Mouse (Mus musculus) layer of hippocampus, postnatal 25 days (tissue): ENCODE measurements around the gene Atrn. TPM values are rescaled to one million over a fixed set of nuclear protein-coding genes. Genes with fewer than 3 reads are reported as not detected.

Experiments
- DNase-seq, 2 experiments: peaks; one replicate each; pipeline ENCODE4 v3.0.0; 2022; ENCODE audit warnings: mixed read lengths in 2 of 2, low spot score in 1 of 2; ENCODE audit errors: extremely low spot score in 1 of 2
- total RNA-seq, 2 experiments: library from RNA; stranded (reverse); gene quantifications; 2 replicates each; pipeline ENCODE4 v1.2.3; 2021

The Atrn gene
- 100 to 1,000 TPM; 114 to 121 TPM for total RNA-seq

GRCm38 (mm10) chr2:130905751-130906583 is at the start of gene Atrn, which contains the start of gene 4930402H24Rik:
Gene Atrn, plus strand, starts transcription at chr2:130906495.
Gene 4930402H24Rik, minus strand, starts transcription at chr2:130906406.
- peak; percentile 83 to 87 for DNase-seq

DNA sequence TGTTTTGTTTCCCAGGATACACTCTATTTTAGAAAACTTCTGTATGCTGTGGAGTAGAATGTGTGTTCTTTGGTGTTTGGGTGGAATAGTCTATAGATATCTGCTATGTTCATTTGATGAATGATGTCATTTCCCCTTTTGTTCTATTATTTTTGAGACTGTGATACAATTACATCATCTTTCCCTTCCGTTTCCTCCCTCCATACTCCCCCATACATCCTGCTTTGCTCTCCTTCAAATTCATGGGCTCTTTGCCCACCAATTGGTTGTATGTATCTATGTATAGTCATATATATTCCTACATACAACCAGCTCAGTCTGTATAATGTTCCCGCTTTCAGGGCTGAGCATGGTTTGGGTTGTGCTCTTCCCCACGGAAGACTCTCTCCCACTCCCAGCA is 44.2 kb upstream of the Atrn start:
- DNase-seq = no peak

GRCm38 (mm10) chr2:130870916-130871315 is 35.4 kb upstream of the Atrn start:
- DNase-seq = no peak

GRCm38 (mm10) chr2:130877376-130877775 is 28.9 kb upstream of the Atrn start:
- DNase-seq = no peak

DNA sequence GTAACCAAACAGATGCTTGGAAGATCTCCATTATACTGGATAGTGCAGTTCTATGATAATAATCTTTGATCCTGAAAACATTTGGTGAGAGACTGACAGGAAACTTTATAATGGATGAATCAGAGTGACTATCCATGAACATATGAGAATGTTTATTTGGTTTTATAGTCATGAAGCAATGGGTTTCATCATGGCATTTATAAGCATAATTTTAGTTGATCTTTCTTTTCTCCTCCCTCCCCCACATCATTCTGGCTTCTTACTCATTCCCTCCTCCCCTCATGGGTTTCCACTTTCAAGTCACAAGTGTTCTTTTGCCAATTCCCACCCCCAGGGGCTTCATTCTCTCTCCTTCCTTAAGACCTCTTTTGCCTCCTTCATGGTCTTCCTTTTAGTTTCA is 19.3 kb upstream of the Atrn start:
- no peak for DNase-seq

DNA sequence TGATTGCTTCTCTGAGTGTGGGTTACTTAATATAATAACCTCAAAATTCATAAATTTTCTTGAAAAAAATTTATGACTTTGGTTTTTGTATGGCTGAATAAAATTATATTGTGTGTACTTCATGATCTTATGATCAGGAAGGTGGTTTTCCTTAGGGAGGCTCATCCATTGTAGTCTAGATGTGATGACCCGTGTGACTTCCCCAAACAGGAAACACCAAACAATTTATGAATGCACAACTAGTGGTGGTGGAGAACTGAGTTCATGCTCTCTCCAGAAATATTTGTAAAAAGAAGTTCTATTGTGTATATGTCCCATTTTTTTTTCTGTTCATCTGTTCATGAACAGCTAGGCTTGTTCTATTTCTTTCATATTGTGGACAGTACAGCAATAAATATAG is 18.8 kb upstream of the Atrn start:
- no peak for DNase-seq

- no peak for DNase-seq
Observed at GRCm38 (mm10) chr2:130896944-130897343, 9.4 kb upstream of the Atrn start.

GRCm38 (mm10) chr2:130897856-130898255 is 8.4 kb upstream of the Atrn start:
- no peak for DNase-seq

- no peak for DNase-seq
Observed at GRCm38 (mm10) chr2:130898783-130899182, 7.5 kb upstream of the Atrn start.

DNA sequence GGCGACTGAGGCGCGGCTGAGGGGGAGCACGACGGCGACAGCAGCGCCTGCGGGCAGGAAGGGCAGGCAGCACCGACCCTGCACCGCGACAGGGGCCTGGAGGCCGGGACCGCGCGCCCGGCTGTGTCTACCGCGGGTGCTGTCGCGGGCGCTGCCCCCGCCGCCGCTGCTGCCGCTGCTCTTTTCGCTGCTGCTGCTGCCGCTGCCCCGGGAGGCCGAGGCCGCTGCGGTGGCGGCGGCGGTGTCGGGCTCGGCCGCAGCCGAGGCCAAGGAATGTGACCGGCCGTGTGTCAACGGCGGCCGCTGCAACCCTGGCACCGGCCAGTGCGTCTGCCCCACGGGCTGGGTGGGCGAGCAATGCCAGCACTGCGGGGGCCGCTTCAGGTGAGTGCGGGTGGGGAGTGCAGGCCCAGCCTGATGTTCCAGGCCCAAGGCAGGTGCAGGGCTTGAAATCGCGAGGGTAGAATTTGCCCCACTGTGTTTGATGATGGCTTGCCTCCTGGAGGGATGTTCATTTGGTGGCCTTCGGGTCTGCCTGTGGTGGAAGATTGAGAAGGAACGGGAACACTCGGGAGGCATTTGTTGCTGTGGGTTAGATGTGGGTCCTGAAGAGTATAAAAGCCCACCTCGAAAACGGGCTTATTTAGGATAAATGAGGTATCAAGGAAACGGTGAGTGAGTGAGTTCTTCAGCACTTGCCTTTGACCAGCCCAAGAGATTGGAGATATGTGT is 455 bp downstream of the Atrn start:
- DNase-seq = peak in 1 of 2 experiments; percentile 11

DNA sequence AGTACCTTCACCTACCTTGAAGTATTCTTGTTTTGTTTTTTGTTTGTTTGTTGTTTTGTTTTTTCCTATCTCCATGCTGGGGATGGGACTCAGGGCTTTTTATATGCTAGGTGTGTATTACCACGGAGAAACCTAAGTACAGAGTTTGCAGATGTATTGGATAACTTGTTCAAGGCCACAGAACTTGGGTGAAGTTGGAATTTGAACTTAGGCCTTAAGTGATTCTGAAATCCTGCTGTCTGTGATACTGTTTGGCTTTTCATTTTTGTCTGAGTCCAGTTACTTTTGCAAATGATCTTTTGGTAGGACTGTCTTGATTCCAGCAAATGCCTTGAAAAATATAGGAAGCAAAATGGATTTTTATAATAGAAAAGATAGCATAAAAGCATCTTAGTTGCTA is 5.4 kb downstream of the Atrn start:
- no peak for DNase-seq

DNA sequence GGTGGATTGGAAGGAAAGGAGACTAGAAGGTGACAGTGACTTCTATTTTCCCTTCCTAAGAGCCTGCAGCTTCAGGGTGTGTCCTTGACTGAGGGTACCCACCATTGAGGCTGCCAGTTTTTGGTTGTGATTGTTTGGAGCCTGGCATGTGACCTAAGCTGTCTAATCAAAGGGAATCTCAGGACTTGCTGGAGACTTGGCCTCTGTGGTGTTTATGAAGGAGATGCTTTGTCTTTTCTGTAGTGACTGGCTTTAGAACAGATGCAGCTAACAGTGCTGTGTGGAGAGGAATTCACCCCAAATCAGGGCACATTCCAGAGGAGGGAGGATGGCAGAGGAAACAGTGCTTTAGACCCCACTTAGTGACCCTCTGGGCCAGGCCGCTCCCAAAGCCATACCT is 8.6 kb downstream of the Atrn start:
- DNase-seq = no peak

DNA sequence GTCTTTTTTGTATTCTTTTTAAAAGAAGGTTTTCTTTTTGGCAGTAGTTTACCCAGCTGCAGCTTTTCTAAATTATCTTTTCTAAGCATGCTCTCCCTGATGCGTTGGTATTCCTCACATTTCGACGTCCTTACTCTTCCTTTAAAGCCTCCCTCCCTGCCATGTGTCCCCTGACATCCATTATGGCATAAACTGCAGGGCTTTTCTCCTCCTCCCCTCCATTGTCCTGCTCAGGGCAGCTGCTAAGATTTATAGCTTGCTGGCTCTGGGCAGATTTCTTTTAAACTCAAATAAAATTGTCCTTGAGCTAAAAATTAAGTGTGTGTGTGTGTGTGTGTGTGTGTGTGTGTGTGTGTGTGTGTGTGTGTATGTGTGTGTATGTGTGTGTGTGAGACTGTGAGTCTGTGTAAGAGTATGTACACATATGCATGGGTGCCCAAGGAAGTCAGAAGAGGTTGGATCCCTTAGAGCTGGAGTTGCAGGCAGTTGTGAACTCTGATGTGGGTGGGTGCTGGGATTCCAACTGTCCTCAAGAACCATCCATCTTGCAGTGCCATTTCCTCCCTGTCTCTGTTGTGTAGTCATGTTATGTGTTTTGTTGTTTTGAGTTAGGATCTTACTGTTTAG is 10.3 kb downstream of the Atrn start:
- DNase-seq = no peak

DNA sequence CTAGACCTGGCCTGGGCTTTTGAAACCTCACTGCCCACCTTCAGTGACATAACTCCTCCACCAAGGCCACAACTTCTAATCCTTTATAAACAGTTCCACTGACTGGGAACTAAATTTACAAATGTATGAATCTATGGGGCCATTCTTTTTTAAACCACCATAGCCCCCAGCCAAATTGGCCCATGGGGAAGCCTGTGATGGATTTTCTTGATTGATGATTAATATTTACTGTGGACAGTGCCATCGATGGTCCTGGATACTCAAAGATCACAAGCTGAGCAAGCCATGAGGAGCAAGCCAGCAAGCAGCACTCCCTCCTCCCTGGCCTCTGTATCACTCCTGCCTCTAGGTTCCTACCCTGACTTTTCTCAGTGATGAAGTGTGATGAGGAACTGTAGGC is 11.4 kb downstream of the Atrn start:
- DNase-seq = no peak

- DNase-seq = no peak
Observed at GRCm38 (mm10) chr2:130919062-130919593, 12.8 kb downstream of the Atrn start.

DNA sequence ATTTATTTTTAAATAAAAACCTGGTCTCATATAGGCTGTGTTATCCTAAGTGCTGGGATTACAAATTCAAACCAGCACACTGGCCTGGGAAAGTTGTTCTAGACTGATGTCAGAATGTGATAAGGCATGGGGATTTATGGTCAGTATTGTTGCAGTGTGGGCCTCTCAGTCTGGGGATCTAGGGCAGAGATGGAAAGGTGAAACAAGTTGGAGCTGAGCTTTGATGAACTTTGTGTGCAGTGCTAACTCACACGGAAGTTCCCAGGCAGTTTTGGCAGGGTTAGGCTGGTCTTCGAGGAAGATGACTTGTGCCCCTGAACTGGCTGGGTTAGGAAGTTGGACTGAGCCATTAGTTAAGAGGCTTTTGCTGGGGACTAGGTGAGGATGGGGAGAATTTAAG is 18.7 kb downstream of the Atrn start:
- DNase-seq = no peak

DNA sequence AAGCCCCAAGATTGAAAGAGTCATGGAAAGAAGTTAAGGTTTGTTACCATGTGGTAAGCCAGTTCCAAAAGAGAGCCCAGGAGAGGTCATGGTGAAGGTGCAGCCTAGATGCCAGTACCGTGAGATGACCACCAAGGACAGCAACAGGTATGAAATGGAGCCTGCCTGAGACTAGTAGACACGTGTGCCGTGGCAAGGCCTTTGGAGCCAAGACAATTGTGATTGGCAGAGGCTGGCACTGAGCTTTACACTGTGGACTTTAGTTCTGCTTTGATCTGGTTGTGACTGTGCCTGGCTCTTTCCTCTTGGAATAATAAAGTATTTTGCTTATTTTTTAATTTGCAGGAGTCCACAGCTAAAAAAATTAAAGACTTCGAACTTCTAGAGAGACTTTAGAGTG is 21.7 kb downstream of the Atrn start:
- DNase-seq = no peak

DNA sequence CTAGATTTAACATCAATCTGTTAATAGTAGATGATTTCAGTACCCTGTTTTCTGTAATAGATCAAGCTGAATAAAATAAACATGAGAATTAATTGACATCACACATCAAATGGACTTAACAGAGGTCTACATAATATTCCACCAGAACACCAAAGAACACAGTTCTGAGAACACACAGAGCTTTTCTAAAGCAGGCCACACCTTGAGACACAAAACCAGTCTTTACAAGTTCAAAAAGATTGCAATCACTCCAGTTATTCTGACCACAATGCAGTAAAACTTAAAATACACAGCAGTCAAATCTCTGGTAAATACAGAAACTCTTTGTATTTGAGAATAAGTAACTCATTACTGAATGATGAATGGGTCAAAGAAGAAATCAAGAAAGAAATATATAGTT is 22.2 kb downstream of the Atrn start:
- no peak for DNase-seq

GRCm38 (mm10) chr2:130929994-130930393 is 23.7 kb downstream of the Atrn start:
- no peak for DNase-seq

DNA sequence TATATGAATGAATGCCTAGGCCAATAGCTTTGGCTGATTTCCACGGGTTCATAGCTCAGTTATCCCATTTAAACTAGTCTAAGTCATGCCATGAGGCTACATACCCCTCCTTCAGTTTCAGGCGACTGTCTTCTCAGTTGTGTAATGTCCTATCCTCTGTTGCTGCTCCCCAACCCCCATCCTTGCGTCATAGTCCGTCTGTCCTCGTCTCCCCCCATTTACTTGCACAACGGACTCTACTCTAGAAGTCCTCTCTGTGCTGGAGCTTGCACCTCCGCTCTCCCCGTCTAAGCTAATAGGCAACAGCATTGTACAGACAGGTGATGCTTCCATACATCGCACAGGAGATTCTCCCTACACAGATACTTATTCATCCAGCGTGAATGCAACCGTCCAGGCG is 26.6 kb downstream of the Atrn start:
- DNase-seq = no peak

DNA sequence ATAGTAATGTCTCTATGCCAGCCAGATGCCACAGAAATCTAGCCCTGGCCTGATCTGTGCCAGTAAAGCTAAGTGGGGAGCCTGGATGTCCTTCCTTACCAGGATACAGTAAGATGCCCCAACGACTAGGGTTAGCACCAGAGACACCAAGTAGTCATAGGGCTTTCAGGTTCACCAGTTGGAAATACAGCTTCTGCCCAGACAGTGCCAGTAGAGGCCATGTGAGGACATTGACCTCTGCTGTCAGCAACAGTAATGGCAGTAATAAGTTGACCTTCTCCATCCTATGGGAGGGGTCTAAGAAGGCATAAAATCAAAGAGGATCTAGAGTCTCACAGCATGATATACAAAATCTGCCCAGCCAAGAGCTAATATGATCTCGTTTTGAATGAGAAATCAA is 43.5 kb downstream of the Atrn start:
- no peak for DNase-seq
